Mouse (Mus musculus): Measurements from ENCODE around the gene Krt16. TPM values are rescaled to one million over a fixed set of nuclear protein-coding genes. Genes with fewer than 3 reads are reported as not detected.
"Not testable (repeated sequence)": the region's sequence is repeated elsewhere in the genome, so short reads cannot be mapped to it uniquely, and the experiment has no call there.

Krt16 gene
- total RNA-seq, 4 experiments from 2014 or later, result not detected

- no peak for DNase-seq
These were observed 6.8 kb upstream of the Krt16 start for GRCm38 (mm10) chr11:100255514-100255913.

GRCm38 (mm10) chr11:100254360-100255090 lies 5.8 kb upstream of the Krt16 start:
- no peak for DNase-seq

GRCm38 (mm10) chr11:100246471-100246870 lies 2.2 kb downstream of the Krt16 start:
- DNase-seq, result not testable (repeated sequence)

DNA sequence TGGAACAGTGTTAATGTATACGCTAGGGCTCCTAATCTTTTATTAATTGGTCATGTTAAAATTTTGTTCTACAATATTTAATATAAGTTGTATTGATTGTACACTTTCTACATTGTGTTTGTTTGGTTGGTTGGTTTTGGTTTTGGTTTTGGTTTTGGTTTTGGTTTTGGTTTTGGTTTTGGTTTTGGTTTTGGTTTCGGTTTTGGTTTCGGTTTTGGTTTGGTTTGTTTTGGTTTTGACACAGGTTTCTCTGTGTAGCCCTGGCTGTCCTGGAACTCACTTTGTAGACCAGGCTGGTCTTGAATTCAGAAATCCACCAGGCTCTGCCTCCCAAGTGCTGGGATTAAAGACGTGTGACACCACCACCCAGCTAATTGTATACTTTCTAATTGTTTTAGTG lies 8.4 kb downstream of the Krt16 start:
- DNase-seq, result not testable (repeated sequence)

- no peak for DNase-seq
These were observed 27.0 kb downstream of the Krt16 start for GRCm38 (mm10) chr11:100221741-100222140.

- no peak for DNase-seq
These were observed 29.4 kb downstream of the Krt16 start for GRCm38 (mm10) chr11:100219304-100219703.

DNA sequence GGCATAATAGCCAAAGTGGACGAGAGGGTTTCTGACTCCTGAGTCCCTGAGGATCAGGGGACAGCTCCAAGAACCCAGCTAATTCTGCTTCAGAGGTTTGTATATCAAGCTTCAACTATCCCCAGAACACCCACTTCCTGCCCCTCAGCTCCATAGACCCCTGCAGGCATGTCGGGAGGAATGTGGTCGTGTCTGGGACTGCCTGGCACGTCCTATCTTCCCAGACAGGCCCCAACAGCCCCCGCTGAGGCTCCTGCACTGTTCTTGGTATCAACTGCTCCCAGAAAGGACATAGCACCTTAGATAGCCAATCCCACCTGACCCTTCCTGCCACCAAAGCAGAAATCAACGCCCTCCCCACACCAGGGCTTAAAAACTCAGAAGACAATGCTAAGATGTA lies 40.2 kb downstream of the Krt16 start:
- DNase-seq, result no peak

DNA sequence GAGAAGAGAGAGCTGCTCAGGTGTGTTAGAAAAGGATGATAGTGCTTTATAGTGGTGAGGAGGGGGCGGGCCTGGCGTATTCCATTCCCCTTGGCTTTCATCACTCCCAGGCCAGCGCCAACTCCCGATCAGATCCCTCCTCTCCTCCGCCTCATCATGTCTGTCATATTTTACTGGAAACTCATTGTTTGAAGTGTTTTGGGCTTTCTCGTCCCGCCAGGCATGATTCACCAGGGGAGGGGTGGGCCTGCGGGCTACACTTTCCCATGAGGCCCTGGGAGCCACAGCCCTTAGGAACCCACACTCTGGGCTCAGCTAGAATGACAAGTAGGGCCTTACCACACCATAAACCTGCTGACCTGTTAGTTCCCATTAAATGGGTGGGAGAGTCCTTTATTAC lies 41.2 kb downstream of the Krt16 start, which contains the start of gene Krt14:
Gene Krt14 (minus strand): TSS at position 51 of the 400 bp plus-strand sequence.
- DNase-seq, result no peak

DNA sequence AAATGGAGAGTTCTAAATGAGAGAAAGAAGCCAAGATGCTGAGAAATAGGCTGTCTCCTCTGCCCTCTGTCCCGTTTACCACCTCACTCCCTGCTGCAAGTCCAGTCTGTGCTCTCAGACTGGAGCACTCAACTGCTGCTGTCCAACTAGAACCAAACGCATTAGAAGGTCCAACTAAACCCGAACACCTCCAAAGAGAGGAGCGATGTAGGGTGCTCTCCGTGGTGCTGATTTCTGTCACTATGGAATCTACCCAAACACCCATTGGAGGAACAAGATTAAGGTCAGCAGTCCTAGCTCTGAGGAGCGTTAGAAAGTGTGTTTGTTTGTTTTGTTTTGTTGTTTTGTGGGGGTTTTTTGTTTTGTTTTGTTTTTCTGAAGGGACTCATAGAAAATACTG lies 45.3 kb downstream of the Krt16 start:
- peak; percentile 19 for DNase-seq

GRCm38 (mm10) chr11:100202906-100203305 lies 45.8 kb downstream of the Krt16 start:
- no peak for DNase-seq

GRCm38 (mm10) chr11:100200104-100200820 lies 48.4 kb downstream of the Krt16 start:
- DNase-seq, result no peak

GRCm38 (mm10) chr11:100198666-100199065 lies 50.0 kb downstream of the Krt16 start:
- DNase-seq, result peak; percentile 11

Other genes with a start within 250 kb of the Krt16 start
- not detected for gene Krt33a, start 232.7 kb downstream of the Krt16 start, total RNA-seq (2022)
- not detected for gene Krt33b, start 219.0 kb downstream of the Krt16 start, total RNA-seq (2022)
- not detected for gene Krt34, start 207.3 kb downstream of the Krt16 start, total RNA-seq (2022)
- not detected for gene Krt31, start 198.4 kb downstream of the Krt16 start, total RNA-seq (2022)
- not detected for gene Krt32, start 160.7 kb downstream of the Krt16 start, total RNA-seq (2022)
- gene Krt35, start 152.7 kb downstream of the Krt16 start, total RNA-seq (2022), result not detected
- under 1 TPM in 2 of 4 experiments, not detected in 2; 0.31 to 0.40 TPM for gene Krt36, start 143.3 kb downstream of the Krt16 start, total RNA-seq (2022)
- not detected for gene Krt13, start 127.3 kb downstream of the Krt16 start, total RNA-seq (2022)
- gene Krt15, start 113.0 kb downstream of the Krt16 start, total RNA-seq (2022), result not detected
- 1 to 10 TPM; 1.3 to 4.2 (median 3.7) TPM for gene Krt19, start 100.2 kb downstream of the Krt16 start, total RNA-seq (2022)
- gene Krt9, start 55.7 kb downstream of the Krt16 start, total RNA-seq (2022), result under 1 TPM in 1 of 4 experiments, not detected in 3; 0.11 TPM
- under 1 TPM in 2 of 4 experiments, not detected in 2; 0.22 to 0.27 TPM for gene Krt14, start 41.4 kb downstream of the Krt16 start, total RNA-seq (2022)
- gene Krt17, start 12.1 kb upstream of the Krt16 start, total RNA-seq (2022), result not detected
- gene Krt42, start 21.0 kb upstream of the Krt16 start, total RNA-seq (2022), result not detected
- gene Eif1, start 71.0 kb upstream of the Krt16 start, total RNA-seq (2022), result 1,000 to 10,000 TPM in 3 of 4 experiments, 100 to 1,000 TPM in 1; 987 to 1,365 (median 1,077) TPM
- not detected for gene Gast, start 85.5 kb upstream of the Krt16 start, total RNA-seq (2022)
- gene Hap1, start 107.2 kb upstream of the Krt16 start, total RNA-seq (2022), result 100 to 1,000 TPM in 2 of 4 experiments, 10 to 100 TPM in 2; 50.2 to 117 (median 83.7) TPM
- gene Jup, start 148.9 kb upstream of the Krt16 start, total RNA-seq (2022), result 100 to 1,000 TPM in 1 of 4 experiments, 10 to 100 TPM in 3; 57.5 to 101 (median 82.0) TPM
- 10 to 100 TPM; 28.4 to 63.1 (median 42.6) TPM for gene P3h4, start 165.9 kb upstream of the Krt16 start, total RNA-seq (2022)
- gene Fkbp10, start 166.8 kb upstream of the Krt16 start, total RNA-seq (2022), result 10 to 100 TPM; 15.4 to 57.8 (median 31.3) TPM
- gene Nt5c3b, start 192.9 kb upstream of the Krt16 start, total RNA-seq (2022), result 10 to 100 TPM; 49.7 to 76.8 (median 68.5) TPM
- gene Klhl10, start 193.0 kb upstream of the Krt16 start, total RNA-seq (2022), result 1 to 10 TPM in 3 of 4 experiments, under 1 TPM in 1; 0.99 to 2.3 (median 1.5) TPM
- gene Klhl11, start 223.8 kb upstream of the Krt16 start, total RNA-seq (2022), result 10 to 100 TPM; 62.9 to 96.4 (median 75.3) TPM